Mouse (Mus musculus) hindbrain, embryonic 14.5 days (tissue): ENCODE measurements around the gene Astn2. TPM values are rescaled to one million over a fixed set of nuclear protein-coding genes. Genes with fewer than 3 reads are reported as not detected.
A peak's percentile ranks its signal among the peaks of the same experiment; 100 is the strongest.

Experiments used
- ATAC-seq: fragments of 200-750 bp; cut with Nextera tagmentation; 2 replicates; pipeline ENCODE4 v1.8.0; 2017; ENCODE audit warnings: moderate number of reproducible peaks, mild to moderate bottlenecking, moderate TSS enrichment, moderate library complexity; ENCODE audit not compliant: low FRiP score
- DNase-seq: peaks from one replicate; pipeline ENCODE4 v3.0.0-alpha.2; 2015; ENCODE audit warnings: low spot score
- H3K27ac ChIP-seq: fragments of 300-500 bp; sonication (generic); 2 replicates; pipeline ENCODE4 v1.5.1; 2014; ENCODE audit warnings: mild to moderate bottlenecking, moderate library complexity
- H3K27me3 ChIP-seq: fragments of 300-500 bp; sonication (generic); 2 replicates; pipeline ENCODE4 v1.6.1; 2014; ENCODE audit warnings: mild to moderate bottlenecking, low read length, mixed read lengths; ENCODE audit not compliant: control insufficient read depth, insufficient read depth
- H3K36me3 ChIP-seq: fragments of 300-500 bp; sonication (generic); replicated peaks from 2 replicates; pipeline ENCODE4 v1.6.1; 2014; ENCODE audit not compliant: control insufficient read depth, insufficient read depth
- H3K4me1 ChIP-seq: fragments of 300-500 bp; sonication (generic); replicated peaks from 2 replicates; pipeline ENCODE4 v1.6.1; 2014; ENCODE audit warnings: antibody characterized with exemption, low read length, mixed read lengths; ENCODE audit not compliant: control insufficient read depth, insufficient read depth
- H3K4me2 ChIP-seq: fragments of 300-500 bp; sonication (generic); replicated peaks from 2 replicates; pipeline ENCODE4 v1.6.1; 2014; ENCODE audit warnings: mild to moderate bottlenecking, moderate library complexity
- H3K4me3 ChIP-seq: fragments of 300-500 bp; sonication (generic); replicated peaks from 2 replicates; pipeline ENCODE4 v1.5.1; 2014; ENCODE audit warnings: mild to moderate bottlenecking, low read length
- H3K9ac ChIP-seq: fragments of 300-500 bp; sonication (generic); 2 replicates; pipeline ENCODE4 v1.6.1; 2014
- H3K9me3 ChIP-seq: fragments of 300-500 bp; sonication (generic); 2 replicates; pipeline ENCODE4 v1.6.1; 2016; ENCODE audit warnings: low read length; ENCODE audit not compliant: control insufficient read depth
- WGBS: fragments of 180-500 bp; shearing (Covaris S2); extraction: QIAGEN DNeasy Blood & Tissue Kit; methylation state at CpG from one replicate; pipeline ENCODE4 v1.1.7; 2014; 5-methylcytosine and 5-hydroxymethylcytosine counted together
- polyA plus RNA-seq: library from polyadenylated mRNA; unstranded; fragments of >200 nt; fragmentation: Nextera tagmentation; extraction: Ambion mirVana; gene quantifications from 2 replicates; pipeline ENCODE4 v1.2.1, GENCODE M21; 2014

Gene Astn2
- polyA plus RNA-seq, 1 experiment from 2014 or later = 4.4 TPM

DNA sequence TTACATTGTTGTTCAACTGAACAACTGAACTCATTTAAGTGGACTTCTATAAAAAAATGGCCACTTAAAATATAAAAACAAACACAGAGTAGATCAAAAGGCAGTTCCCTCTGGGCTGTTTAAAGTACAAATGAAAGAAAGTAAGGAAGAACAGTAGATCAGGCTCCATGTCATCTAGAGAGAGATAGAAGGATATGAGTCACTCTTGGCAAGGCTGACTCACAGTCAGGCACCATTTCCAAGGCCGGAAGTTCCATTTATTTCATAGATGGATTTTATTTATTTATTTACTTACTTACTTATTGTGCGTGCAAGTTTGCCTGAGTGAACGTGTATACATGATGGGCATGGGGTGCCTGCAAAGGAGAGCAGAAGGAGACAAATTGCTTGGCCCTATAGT lies 67.0 kb downstream of the Astn2 start:
- 85% methylated on average over 3 of the region's 3 CpGs for WGBS
- no peaks in the 10 kb centered on the region for H3K27me3 ChIP-seq
- H3K27ac ChIP-seq = no peak overlapping the region
- no peak for DNase-seq
- no peaks in the 10 kb centered on the region for H3K4me1 ChIP-seq
- ATAC-seq = no peak
- no peak overlapping the region for H3K4me3 ChIP-seq
- H3K36me3 ChIP-seq = no peaks in the 10 kb centered on the region
- no peak overlapping the region for H3K9ac ChIP-seq
- no peak overlapping the region for H3K4me2 ChIP-seq
- no peaks in the 10 kb centered on the region for H3K9me3 ChIP-seq

DNA sequence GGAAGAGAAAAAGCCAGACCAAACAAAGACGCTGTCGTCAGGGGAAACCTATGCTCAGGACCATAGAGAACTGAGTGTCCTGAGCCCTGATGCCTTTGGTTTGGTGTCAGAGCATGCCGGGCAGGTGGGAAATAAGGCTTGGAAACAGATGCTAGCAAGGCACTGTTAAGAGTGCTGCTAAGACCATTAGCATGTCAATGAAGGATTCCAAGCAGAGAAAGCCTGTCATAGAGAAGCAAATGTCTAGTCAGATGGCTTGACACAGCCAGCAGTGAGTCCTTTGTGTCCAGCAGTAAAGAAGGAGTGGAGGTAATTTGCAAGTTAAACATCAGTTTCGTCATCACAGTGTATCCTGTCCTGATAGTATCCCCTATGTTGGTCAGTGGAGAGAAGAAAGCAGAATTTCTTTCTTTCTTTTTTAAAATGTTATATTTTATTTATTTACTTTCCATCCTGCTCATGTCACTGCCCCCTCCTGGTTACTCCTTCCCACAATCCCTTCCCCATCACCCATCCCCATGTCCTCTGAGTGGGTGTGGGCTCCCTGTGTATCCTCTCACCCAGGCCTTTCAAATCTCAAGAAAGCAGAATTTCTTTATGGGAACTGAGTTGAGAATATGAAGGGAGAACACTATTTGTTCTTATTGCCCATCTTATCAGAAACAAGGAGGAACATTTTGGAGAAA lies 73.7 kb downstream of the Astn2 start:
- H3K27me3 ChIP-seq = no peaks in the 10 kb centered on the region
- ATAC-seq = peak; percentile 51; the same call in 1 of the 2 replicates
- no peak overlapping the region for H3K9ac ChIP-seq
- no peak overlapping the region for H3K4me3 ChIP-seq
- H3K27ac ChIP-seq = peak overlapping the region; percentile 12; the same call in 1 of the 2 replicates
- H3K36me3 ChIP-seq = no peaks in the 10 kb centered on the region
- WGBS = 5% methylated on average over 4 of the region's 4 CpGs
- no peak overlapping the region for H3K4me2 ChIP-seq
- no peak for DNase-seq
- no peaks in the 10 kb centered on the region for H3K4me1 ChIP-seq
- no peaks in the 10 kb centered on the region for H3K9me3 ChIP-seq

DNA sequence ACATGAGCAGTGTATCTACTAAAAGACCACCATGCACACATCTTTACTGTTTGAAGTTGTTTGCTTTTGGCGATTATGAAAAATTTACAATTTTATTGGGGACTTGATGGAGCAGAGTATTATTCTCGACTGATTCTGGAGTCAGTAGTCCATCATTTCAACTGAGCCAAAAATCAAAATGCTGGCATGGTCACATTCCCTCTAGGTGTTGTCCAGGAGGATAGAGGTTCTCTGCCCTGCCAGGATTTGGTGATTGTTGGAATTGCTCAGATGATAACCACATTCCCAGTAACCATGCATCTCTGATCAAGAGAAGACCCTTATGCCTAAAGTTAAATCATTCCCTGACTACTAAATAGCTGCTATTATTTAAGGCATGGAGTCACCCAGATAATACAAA lies 83.4 kb downstream of the Astn2 start:
- ATAC-seq = no peak
- no peak for DNase-seq
- no peaks in the 10 kb centered on the region for H3K9me3 ChIP-seq

DNA sequence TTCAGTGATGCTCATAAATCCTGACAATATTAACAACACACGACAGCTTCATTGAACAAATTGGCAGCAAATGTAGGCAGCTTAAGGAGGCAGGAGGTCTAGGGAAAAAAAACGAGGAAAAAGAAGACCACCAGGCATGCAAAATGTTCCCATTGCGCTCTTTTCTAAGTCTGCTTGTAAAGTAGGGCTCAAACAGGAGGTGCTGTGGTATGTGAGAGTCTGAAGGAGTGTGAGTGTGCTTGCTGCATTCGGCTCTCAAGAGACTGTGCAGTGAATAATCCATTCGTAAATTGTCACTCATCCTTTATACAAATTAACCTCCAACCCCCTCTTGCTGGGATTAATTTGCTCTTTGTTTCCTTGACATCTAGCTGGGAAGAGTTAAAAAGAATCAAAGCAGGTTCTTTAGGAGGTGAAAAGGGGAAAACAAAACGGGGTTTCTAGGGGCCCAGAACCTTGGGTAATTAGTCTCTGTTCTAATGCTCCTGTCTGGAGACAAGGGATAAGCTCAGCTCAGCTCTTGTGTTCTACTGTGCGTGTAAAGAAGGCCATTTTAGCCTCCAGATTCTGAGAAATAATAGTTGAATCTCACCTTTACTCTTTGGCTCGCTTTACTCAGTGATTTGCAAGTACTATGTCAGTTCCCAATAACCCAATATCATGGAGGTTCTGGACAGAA lies 89.5 kb downstream of the Astn2 start:
- no peak overlapping the region for H3K27ac ChIP-seq
- no peaks in the 10 kb centered on the region for H3K9me3 ChIP-seq
- no peaks in the 10 kb centered on the region for H3K36me3 ChIP-seq
- no peak overlapping the region for H3K9ac ChIP-seq
- DNase-seq (peak; percentile 51), ATAC-seq (no peak; the same call in 1 of the 2 replicates)
- peaks cover 12% of the 10 kb centered on the region for H3K4me1 ChIP-seq
- H3K4me3 ChIP-seq = no peak overlapping the region
- WGBS = 13% methylated on average over 8 of the region's 8 CpGs
- H3K4me2 ChIP-seq = no peak overlapping the region
- H3K27me3 ChIP-seq = peaks cover 4% of the 10 kb centered on the region; the same call in 1 of the 2 replicates

More for the DNA sequence above, 83.4 kb downstream of the Astn2 start:
- H3K9ac ChIP-seq = no peak overlapping the region
- H3K4me2 ChIP-seq = no peak overlapping the region
- no peak overlapping the region for H3K27ac ChIP-seq
- no peaks in the 10 kb centered on the region for H3K36me3 ChIP-seq
- peaks cover 4% of the 10 kb centered on the region; the same call in 1 of the 2 replicates for H3K27me3 ChIP-seq
- H3K4me1 ChIP-seq = peaks cover 3% of the 10 kb centered on the region; the same call in 1 of the 2 replicates
- H3K4me3 ChIP-seq = no peak overlapping the region
- 80% methylated on average over 2 of the region's 2 CpGs for WGBS

DNA sequence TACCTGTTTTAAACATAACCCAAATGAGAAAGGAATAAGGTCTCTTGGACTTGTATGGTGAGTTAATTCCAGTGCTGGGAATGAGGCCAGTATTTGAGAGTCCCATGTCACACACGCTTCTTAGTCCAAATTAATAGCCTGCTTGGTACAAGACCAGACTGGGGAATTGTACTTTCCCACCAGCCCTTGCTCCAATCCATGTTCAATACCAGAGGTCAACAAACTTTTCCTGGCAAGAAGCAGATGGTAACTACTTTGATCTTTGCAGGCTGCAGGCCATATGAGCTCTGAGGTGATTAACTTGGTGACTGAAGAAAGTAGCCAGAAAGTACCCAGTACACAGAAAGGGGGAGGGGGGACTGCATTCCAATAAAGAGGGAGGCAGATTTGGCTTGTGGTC lies 91.7 kb downstream of the Astn2 start:
- WGBS = 74% methylated on average over 1 of the region's 1 CpGs

DNA sequence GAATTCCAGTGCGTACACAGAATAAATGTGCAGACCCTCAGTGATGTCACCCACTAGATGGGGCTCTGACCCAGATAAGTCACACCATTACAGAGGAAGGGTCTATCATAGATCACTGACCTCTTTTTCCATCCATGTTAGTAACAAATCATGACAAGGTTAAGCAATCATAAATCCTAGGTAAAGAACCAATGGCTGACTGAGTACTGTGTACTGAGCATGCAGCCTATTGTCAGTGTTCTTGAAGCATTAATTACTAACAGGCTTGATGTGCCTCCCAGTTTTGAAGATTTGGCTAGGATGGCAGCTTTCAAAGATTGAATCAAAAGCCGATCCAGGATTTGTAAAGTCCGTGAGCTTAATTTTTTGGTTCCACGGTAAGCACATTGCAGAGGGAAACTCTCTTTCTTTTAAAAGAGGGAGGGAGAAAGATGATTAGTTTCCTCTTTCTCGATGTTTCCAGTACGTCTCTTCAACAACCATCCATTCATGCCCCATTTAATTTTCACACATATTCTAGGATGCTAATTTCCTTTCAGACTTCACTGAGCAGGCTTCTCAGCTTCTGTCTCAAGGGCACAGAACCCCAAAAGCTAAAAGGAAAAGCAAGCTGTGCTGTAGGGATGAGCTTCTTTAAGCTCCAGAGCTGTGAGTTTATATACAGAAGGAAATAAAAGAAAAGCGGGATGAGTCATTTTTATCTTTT lies 93.9 kb downstream of the Astn2 start:
- WGBS = 66% methylated on average over 7 of the region's 7 CpGs
- Histone ChIP-seq H3K27me3 (no peaks in the 10 kb centered on the region), H3K9me3 (no peaks in the 10 kb centered on the region), H3K9ac (no peak overlapping the region), H3K4me3 (no peak overlapping the region), H3K36me3 (no peaks in the 10 kb centered on the region), H3K27ac (no peak overlapping the region), H3K4me1 (peaks cover 12% of the 10 kb centered on the region), H3K4me2 (no peak overlapping the region)
- ATAC-seq (peak; percentile 51; the same call in 1 of the 2 replicates), DNase-seq (no peak)

More for the DNA sequence above, 91.7 kb downstream of the Astn2 start:
- H3K27ac ChIP-seq = no peak overlapping the region
- no peak for DNase-seq
- no peak overlapping the region for H3K4me3 ChIP-seq
- no peak for ATAC-seq
- H3K36me3 ChIP-seq = no peaks in the 10 kb centered on the region
- no peak overlapping the region for H3K4me2 ChIP-seq
- no peak overlapping the region for H3K9ac ChIP-seq
- H3K9me3 ChIP-seq = no peaks in the 10 kb centered on the region
- peaks cover under 1% of the 10 kb centered on the region; the same call in 1 of the 2 replicates for H3K27me3 ChIP-seq
- peaks cover 12% of the 10 kb centered on the region for H3K4me1 ChIP-seq

DNA sequence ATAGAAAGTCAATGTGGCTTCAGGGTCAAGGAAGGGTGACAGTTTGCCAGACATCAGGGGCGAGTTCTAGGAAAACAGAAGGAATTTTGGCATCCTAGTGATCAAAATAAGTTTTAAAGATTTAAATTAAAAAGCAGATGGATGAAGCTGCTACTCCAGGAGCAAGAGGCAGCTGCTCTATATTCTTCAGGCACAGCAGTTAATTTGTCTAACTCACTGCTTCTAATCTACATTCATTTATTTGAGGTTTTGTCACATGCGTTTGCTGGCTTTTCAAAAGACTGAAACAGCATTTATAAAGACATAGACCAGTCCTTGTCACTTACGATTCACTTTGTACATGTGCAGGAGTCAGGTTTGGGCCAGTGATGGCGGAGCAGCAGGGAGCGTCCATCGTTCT lies 98.0 kb downstream of the Astn2 start:
- 45% methylated on average over 6 of the region's 6 CpGs for WGBS
- Histone ChIP-seq H3K4me2 (no peak overlapping the region), H3K4me1 (peaks cover 8% of the 10 kb centered on the region; the same call in 1 of the 2 replicates), H3K27me3 (no peaks in the 10 kb centered on the region), H3K27ac (no peak overlapping the region), H3K36me3 (no peaks in the 10 kb centered on the region), H3K9ac (no peak overlapping the region), H3K4me3 (no peak overlapping the region), H3K9me3 (no peaks in the 10 kb centered on the region)
- no peak for ATAC-seq
- DNase-seq = no peak

DNA sequence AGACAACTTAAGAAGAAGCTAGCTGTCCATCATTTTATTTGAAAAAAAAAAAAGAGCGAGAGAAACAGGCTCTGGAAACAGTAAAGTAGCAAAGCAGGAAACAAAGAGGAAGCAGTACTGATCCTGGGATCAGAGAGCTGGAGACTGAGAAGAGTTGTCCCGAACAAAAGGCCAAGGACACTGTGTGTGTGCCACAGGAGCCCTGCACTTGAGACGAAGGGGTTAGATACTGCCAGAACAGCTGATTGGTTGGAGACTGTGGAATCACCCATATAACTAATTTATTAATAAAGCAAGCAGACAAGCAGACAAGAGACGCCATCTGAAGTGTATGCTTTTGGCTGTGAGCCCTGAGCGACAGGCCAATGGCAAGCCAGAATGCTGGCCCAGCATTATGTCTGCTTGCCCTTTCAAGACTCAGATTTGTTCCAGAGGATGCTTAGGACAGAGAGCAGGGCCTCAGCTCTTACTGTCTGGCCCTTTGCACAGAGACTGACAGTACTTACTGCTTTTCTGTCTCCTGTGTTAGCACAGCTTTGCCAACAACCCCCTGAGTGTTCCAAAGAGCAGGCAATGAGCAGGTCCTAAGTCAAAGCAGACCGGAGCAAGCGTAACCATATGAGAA lies 101.6 kb downstream of the Astn2 start:
- Histone ChIP-seq H3K27ac (peak overlapping the region; percentile 62; the same call in 1 of the 2 replicates), H3K27me3 (no peaks in the 10 kb centered on the region), H3K9ac (no peak overlapping the region), H3K4me1 (peaks cover 8% of the 10 kb centered on the region; the same call in 1 of the 2 replicates), H3K36me3 (no peaks in the 10 kb centered on the region), H3K9me3 (no peaks in the 10 kb centered on the region), H3K4me3 (no peak overlapping the region), H3K4me2 (no peak overlapping the region)
- DNase-seq (no peak), ATAC-seq (peak; percentile 60; the same call in 1 of the 2 replicates)
- WGBS = 54% methylated on average over 7 of the region's 7 CpGs

DNA sequence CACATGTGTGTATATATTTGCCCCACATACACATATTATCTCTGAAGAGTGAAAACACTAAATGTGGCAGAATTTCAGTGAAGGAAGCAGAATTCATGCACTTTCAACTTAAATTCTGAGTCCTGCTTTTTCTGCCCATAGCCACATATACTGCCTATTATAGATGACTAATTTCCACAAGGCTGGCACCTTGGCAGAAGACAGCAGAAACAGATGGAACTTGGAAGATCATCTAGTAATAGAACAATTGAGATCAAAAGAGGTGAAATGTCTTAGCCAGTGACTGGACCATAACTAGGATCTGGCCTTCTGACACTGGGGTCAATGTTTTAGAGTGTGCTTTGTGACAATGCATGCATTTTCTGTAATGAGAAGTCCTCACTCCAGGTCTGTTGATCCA lies 119.4 kb downstream of the Astn2 start:
- no peak overlapping the region for H3K4me2 ChIP-seq
- no peak overlapping the region for H3K9ac ChIP-seq
- no peaks in the 10 kb centered on the region for H3K27me3 ChIP-seq
- H3K27ac ChIP-seq = no peak overlapping the region
- no peaks in the 10 kb centered on the region for H3K36me3 ChIP-seq
- no peaks in the 10 kb centered on the region for H3K9me3 ChIP-seq
- ATAC-seq = no peak
- no peak for DNase-seq
- H3K4me1 ChIP-seq = no peaks in the 10 kb centered on the region
- H3K4me3 ChIP-seq = no peak overlapping the region
